Mouse (Mus musculus): ENCODE measurements around the gene Rtn4. TPM values are rescaled to one million over a fixed set of nuclear protein-coding genes. Genes with fewer than 3 reads are reported as not detected.
"Not testable (repeated sequence)": the region's sequence is repeated elsewhere in the genome, so short reads cannot be mapped to it uniquely, and the experiment has no call there.

The Rtn4 gene
- total and polyA plus RNA-seq, 3 experiments, result 65.3 to 83.0 (median 68.9) TPM

DNA sequence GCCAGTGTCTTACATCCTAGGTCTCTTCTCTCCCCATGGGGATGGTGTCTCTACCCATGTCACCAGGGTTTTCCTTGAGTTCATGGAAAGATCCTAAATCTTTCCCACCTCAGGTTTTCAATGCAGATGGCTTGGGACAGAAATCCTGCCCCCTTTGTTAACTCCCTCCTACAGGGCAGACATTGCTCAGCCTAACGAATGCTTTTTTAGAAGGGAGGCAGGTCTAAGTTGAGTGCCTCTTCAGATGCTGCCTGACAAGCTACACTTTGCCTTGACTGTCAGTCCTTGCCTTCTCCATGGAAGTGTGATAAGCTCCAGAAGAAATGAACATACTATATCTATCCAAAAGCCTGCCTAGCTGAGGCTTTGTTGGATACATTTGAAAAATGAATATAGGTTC lies 55.1 kb downstream of the Rtn4 start:
- Histone ChIP-seq H3K4me1 (ENCODE audit: insufficient read depth, low read depth, low read length) (no peaks in the 10 kb centered on the region), H3K4me3 (ENCODE audit: low read depth, low read length) (no peak overlapping the region), H3K27me3 (ENCODE audit: insufficient read depth, low read length) (no peaks in the 10 kb centered on the region; the same call in 1 of the 2 replicates), H3K36me3 (replicated peaks) (peaks cover 38% of the 10 kb centered on the region), H3K9me3 (replicated peaks) (no peaks in the 10 kb centered on the region)
- ATAC-seq (ENCODE audit: extremely low read depth, insufficient number of reproducible peaks, low FRiP score, poor library complexity, severe bottlenecking) (no peak), DNase-seq (ENCODE audit: low spot score) (no peak)
- TF ChIP-seq TAL1 (conservative IDR thresholded peaks at IDR 0.05; ENCODE audit: low read depth, low read length) (no peak), GATA2 (IDR thresholded peaks at IDR 0.05; ENCODE audit: borderline replicate concordance, low read depth, low read length) (no peak), CTCF (IDR thresholded peaks at IDR 0.05; ENCODE audit: low read depth, low read length) (no peak), POLR2AphosphoS5 (IDR thresholded peaks at IDR 0.05; ENCODE audit: insufficient replicate concordance, low read depth, low read length) (no peak), GATA1 (IDR thresholded peaks at IDR 0.05; ENCODE audit: borderline replicate concordance, low read length) (no peak)

DNA sequence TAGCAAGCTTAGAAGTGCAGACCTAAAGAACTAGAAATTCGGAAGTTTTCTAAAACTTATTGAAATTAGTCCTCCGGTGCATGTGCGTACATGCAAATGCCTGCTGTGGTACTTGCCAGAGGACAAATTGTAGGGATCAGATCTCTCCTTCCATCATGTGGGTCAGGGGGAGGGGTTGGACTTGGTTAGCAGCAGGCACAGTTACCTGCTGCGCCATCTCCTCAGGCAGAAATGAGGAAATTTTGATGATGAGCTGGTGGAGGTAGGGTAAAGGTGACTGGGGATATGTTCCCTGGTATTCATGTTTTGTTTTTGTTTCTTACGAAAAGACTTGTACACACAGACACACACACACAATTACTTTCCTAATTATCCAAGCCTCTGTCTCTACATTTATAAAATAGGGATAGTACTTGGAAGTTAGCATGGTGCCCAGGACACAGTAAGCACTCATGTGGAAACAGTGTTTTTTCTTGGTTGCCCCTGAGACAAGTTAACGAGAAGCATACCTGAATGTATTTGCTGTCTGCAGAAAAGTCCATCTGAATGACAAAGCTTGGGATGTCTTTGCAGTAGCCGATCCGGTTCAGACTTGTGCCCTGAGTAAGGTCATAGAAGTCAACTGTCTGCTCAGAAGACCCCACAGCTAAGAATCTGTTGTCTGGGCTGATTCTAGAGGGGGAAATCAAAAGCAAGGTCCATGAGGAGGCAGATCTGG lies 56.2 kb downstream of the Rtn4 start:
- Histone ChIP-seq H3K4me3 (ENCODE audit: low read depth, low read length) (no peak overlapping the region), H3K4me1 (ENCODE audit: insufficient read depth, low read depth, low read length) (no peaks in the 10 kb centered on the region), H3K9me3 (replicated peaks) (no peaks in the 10 kb centered on the region), H3K36me3 (replicated peaks) (peaks cover 30% of the 10 kb centered on the region), H3K27me3 (ENCODE audit: insufficient read depth, low read length) (peaks cover 2% of the 10 kb centered on the region; the same call in 1 of the 2 replicates)
- DNase-seq (ENCODE audit: low spot score), result no peak
- TF ChIP-seq GATA2 (IDR thresholded peaks at IDR 0.05; ENCODE audit: borderline replicate concordance, low read depth, low read length) (no peak), POLR2AphosphoS5 (IDR thresholded peaks at IDR 0.05; ENCODE audit: insufficient replicate concordance, low read depth, low read length) (no peak), GATA1 (IDR thresholded peaks at IDR 0.05; ENCODE audit: borderline replicate concordance, low read length) (no peak), TAL1 (conservative IDR thresholded peaks at IDR 0.05; ENCODE audit: low read depth, low read length) (no peak), CTCF (IDR thresholded peaks at IDR 0.05; ENCODE audit: low read depth, low read length) (no peak)
- no peak for ATAC-seq (ENCODE audit: extremely low read depth, insufficient number of reproducible peaks, low FRiP score, poor library complexity, severe bottlenecking)

DNA sequence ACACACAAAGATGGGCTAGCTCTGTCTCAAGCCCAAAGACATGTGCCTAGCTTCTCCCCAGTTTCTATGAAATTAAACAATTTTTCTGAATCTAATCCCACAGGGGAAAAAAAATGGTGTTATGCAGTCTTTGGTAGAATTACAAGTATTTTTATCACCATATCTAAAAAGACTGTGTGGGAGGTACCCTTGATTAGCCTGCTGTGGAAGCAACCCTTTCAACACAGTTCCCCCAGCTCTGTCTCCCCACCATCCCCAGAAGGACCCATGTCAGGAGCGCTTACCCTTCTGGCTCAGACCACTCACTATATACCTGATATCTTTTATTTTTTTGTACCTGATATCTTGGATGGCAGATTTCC lies 56.7 kb downstream of the Rtn4 start:
- no peak overlapping the region for H3K4me3 ChIP-seq (ENCODE audit: low read depth, low read length)
- H3K36me3 ChIP-seq (replicated peaks), result peaks cover 27% of the 10 kb centered on the region
- peaks cover 2% of the 10 kb centered on the region; the same call in 1 of the 2 replicates for H3K27me3 ChIP-seq (ENCODE audit: insufficient read depth, low read length)
- DNase-seq (ENCODE audit: low spot score) (no peak), ATAC-seq (ENCODE audit: extremely low read depth, insufficient number of reproducible peaks, low FRiP score, poor library complexity, severe bottlenecking) (no peak)
- no peaks in the 10 kb centered on the region for H3K9me3 ChIP-seq (replicated peaks)
- no peaks in the 10 kb centered on the region for H3K4me1 ChIP-seq (ENCODE audit: insufficient read depth, low read depth, low read length)
- TF ChIP-seq TAL1 (conservative IDR thresholded peaks at IDR 0.05; ENCODE audit: low read depth, low read length) (no peak), GATA1 (IDR thresholded peaks at IDR 0.05; ENCODE audit: borderline replicate concordance, low read length) (no peak)

DNA sequence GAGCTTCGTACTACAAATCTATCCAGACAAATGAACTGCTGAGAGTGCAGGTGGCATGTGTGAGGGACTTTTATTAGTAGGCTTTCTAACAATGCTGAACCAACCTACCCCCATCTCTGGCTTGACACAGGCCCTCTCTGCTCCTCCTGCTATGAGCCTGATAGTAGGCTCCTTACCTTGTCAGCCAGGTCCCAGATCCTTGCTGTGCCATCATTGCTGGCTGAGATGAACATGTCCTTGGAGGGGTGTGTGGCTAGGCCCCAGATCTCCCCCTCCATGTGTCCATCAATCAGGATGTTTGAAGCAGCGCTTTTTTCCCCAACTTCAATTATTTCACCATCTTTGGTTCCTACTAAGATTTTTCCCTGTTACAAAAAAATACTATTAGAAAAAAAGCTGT lies 58.3 kb downstream of the Rtn4 start:
- ATAC-seq (ENCODE audit: extremely low read depth, insufficient number of reproducible peaks, low FRiP score, poor library complexity, severe bottlenecking) (no peak), DNase-seq (ENCODE audit: low spot score) (no peak)
- H3K4me3 ChIP-seq (ENCODE audit: low read depth, low read length), result no peak overlapping the region
- peaks cover 14% of the 10 kb centered on the region for H3K36me3 ChIP-seq (replicated peaks)
- TF ChIP-seq GATA2 (IDR thresholded peaks at IDR 0.05; ENCODE audit: borderline replicate concordance, low read depth, low read length), result no peak
- TF ChIP-seq CTCF (IDR thresholded peaks at IDR 0.05; ENCODE audit: low read depth, low read length), result no peak
- no peak for TF ChIP-seq TAL1 (conservative IDR thresholded peaks at IDR 0.05; ENCODE audit: low read depth, low read length)
- TF ChIP-seq GATA1 (IDR thresholded peaks at IDR 0.05; ENCODE audit: borderline replicate concordance, low read length), result no peak
- TF ChIP-seq POLR2AphosphoS5 (IDR thresholded peaks at IDR 0.05; ENCODE audit: insufficient replicate concordance, low read depth, low read length), result no peak
- H3K9me3 ChIP-seq (replicated peaks), result no peaks in the 10 kb centered on the region
- H3K27me3 ChIP-seq (ENCODE audit: insufficient read depth, low read length), result peaks cover 2% of the 10 kb centered on the region; the same call in 1 of the 2 replicates
- H3K4me1 ChIP-seq (ENCODE audit: insufficient read depth, low read depth, low read length), result no peaks in the 10 kb centered on the region

DNA sequence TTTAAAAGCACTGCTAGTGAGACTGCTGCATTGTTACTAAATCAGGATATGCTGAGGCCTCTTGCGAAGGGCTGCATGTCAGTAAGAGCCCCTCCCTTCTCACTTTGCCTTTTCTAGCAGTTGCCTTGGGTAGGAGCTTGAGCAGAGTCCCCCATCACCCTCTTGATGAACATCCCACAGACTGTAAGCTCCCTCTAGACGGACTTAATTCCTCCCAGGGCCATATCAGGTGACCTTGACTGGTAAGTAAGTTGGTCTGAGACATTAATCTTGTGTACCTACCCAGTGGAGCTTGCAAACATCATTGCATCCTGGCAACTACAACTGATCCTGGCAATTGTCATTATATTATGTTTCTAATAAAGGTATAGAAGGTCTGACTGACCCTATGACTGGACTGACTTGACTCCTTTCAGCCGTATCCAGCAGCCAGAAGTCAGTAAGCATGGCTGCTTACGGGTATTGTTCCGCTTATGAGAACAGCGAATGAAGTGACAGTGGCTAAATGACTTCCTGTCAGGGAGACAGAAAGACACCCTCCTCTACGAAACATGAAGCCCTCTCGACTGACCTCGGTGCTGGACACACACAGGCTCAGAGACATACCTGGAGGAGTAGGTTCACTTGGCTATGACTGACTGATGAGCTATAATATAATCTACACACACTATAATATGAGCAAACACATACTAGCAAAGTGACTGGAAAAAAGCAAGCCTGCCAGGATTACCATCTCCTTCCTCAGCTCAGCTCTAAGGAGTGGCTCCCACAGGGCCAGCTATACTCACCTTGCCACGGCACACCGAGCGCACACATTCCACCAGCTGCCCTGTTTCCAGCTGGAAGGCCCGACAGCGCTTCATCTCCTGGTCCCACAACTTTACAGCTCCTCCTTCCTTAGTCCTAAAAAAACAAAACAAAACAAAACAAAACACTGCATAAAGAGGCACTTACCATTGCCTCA lies 59.2 kb downstream of the Rtn4 start:
- Histone ChIP-seq H3K27me3 (ENCODE audit: insufficient read depth, low read length) (peaks cover 2% of the 10 kb centered on the region; the same call in 1 of the 2 replicates), H3K9me3 (replicated peaks) (no peaks in the 10 kb centered on the region), H3K36me3 (replicated peaks) (peaks cover 6% of the 10 kb centered on the region), H3K4me3 (ENCODE audit: low read depth, low read length) (no peak overlapping the region), H3K4me1 (ENCODE audit: insufficient read depth, low read depth, low read length) (no peaks in the 10 kb centered on the region)
- DNase-seq (ENCODE audit: low spot score), result no peak
- TF ChIP-seq GATA1 (IDR thresholded peaks at IDR 0.05; ENCODE audit: borderline replicate concordance, low read length) (no peak), GATA2 (IDR thresholded peaks at IDR 0.05; ENCODE audit: borderline replicate concordance, low read depth, low read length) (no peak), CTCF (IDR thresholded peaks at IDR 0.05; ENCODE audit: low read depth, low read length) (no peak), POLR2AphosphoS5 (IDR thresholded peaks at IDR 0.05; ENCODE audit: insufficient replicate concordance, low read depth, low read length) (no peak), TAL1 (conservative IDR thresholded peaks at IDR 0.05; ENCODE audit: low read depth, low read length) (no peak)
- no peak for ATAC-seq (ENCODE audit: extremely low read depth, insufficient number of reproducible peaks, low FRiP score, poor library complexity, severe bottlenecking)

DNA sequence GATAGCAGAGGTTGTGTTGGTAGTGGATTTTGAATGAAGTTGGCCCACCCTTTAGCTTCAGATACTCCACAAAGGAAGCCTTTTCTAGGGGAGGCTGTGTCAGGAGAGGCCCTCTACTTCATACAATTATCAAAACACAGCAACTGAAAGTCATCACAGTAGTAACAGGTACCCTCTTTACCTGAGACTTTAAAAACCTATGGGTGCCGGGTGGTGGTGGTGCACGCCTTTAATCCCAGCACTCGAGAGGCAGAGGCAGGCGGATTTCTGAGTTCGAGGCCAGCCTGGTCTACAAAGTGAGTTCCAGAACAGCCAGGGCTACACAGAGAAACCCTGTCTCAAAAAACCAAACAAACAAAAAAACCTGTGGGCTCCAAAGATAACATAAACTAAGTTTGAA lies 63.3 kb downstream of the Rtn4 start:
- ATAC-seq (ENCODE audit: extremely low read depth, insufficient number of reproducible peaks, low FRiP score, poor library complexity, severe bottlenecking); DNase-seq (ENCODE audit: low spot score): not testable (repeated sequence)

More for the DNA sequence above, 63.3 kb downstream of the Rtn4 start:
- H3K27me3 ChIP-seq (ENCODE audit: insufficient read depth, low read length), result peaks cover 13% of the 10 kb centered on the region; the same call in 1 of the 2 replicates
- H3K4me1 ChIP-seq (ENCODE audit: insufficient read depth, low read depth, low read length); H3K36me3 ChIP-seq (replicated peaks); H3K4me3 ChIP-seq (ENCODE audit: low read depth, low read length); H3K9me3 ChIP-seq (replicated peaks): not testable (repeated sequence)

All from G1E (cell line).